Mouse (Mus musculus) lung, postnatal 0 days (tissue): ENCODE measurements at regions not wholly inside any gene's neighbourhood (a gene's known extent, or its start where the extent isn't known, plus 50 kb on each side); places are given as distances from the start of the nearest gene placed in this dataset.

ENCODE experiments used
- ATAC-seq: fragments of 200-750 bp; cut with Nextera tagmentation; 2 replicates; pipeline ENCODE4 v1.8.0; 2017; ENCODE audit warnings: moderate library complexity
- DNase-seq: peaks from one replicate; pipeline ENCODE4 v3.0.0-alpha.2; 2016; ENCODE audit warnings: low spot score
- H3K27ac ChIP-seq: fragments of 300-500 bp; sonication (generic); 2 replicates; pipeline ENCODE4 v1.5.1; 2014; ENCODE audit warnings: antibody characterized with exemption, mild to moderate bottlenecking, low read length, mixed read lengths
- H3K27me3 ChIP-seq: fragments of 300-500 bp; sonication (generic); replicated peaks from 2 replicates; pipeline ENCODE4 v1.6.1; 2014; ENCODE audit warnings: low read length, mixed read lengths; ENCODE audit not compliant: insufficient read depth
- H3K36me3 ChIP-seq: fragments of 300-500 bp; sonication (generic); 2 replicates; pipeline ENCODE4 v1.6.1; 2014; ENCODE audit warnings: low read length, mixed read lengths; ENCODE audit not compliant: insufficient read depth
- H3K4me1 ChIP-seq: fragments of 300-500 bp; sonication (generic); 2 replicates; pipeline ENCODE4 v1.6.1; 2014; ENCODE audit warnings: antibody characterized with exemption, low read depth, low read length, mixed read lengths; ENCODE audit not compliant: insufficient read depth
- H3K4me2 ChIP-seq: fragments of 300-500 bp; sonication (generic); replicated peaks from 2 replicates; pipeline ENCODE4 v1.6.1; 2014; ENCODE audit warnings: low read depth, mild to moderate bottlenecking, low read length, moderate library complexity, mixed read lengths
- H3K4me3 ChIP-seq: fragments of 300-500 bp; sonication (generic); 2 replicates; pipeline ENCODE4 v1.5.1; 2014; ENCODE audit warnings: low read depth, low read length
- H3K9ac ChIP-seq: fragments of 300-500 bp; sonication (generic); replicated peaks from 2 replicates; pipeline ENCODE4 v1.6.1; 2014; ENCODE audit warnings: low read depth, mild to moderate bottlenecking
- H3K9me3 ChIP-seq: fragments of 300-500 bp; sonication (generic); 2 replicates; pipeline ENCODE4 v1.6.1; 2016; ENCODE audit warnings: low read length, mixed read lengths
- CTCF ChIP-seq: IDR thresholded peaks from 2 replicates; pipeline ENCODE4 v1.5.1; 2016; ENCODE audit warnings: antibody characterized with exemption, mild to moderate bottlenecking
- EP300 ChIP-seq: IDR thresholded peaks from 2 replicates; pipeline ENCODE4 v1.6.1; 2016; ENCODE audit warnings: antibody characterized with exemption, mild to moderate bottlenecking, control low read depth
- WGBS: fragments of 180-500 bp; shearing (Covaris S2); extraction: QIAGEN DNeasy Blood & Tissue Kit; methylation state at CpG from one replicate; pipeline ENCODE4 v1.1.7; 2014; 5-methylcytosine and 5-hydroxymethylcytosine counted together

DNA sequence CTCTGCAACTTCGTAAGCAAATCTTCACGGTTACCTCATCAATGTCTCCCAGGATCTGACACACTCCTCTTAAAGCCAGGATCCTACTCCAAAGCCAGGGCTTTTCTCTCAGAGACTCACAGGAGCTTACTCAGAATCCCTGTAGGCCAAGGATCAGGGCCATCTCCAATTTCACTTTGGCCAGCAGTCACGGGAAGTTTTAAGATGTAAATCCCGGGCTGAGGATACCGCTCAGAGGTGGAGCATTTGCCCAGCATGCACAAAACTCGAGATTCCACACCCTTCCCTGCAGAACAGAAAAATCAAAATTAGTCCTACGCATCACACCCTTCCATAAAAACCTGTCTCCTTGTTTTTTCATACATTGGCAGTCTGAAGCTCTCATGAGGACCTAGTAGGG lies 112.1 kb upstream of the Slc24a5 start:
- DNase-seq (no peak), ATAC-seq (no peak)
- no peaks in the 10 kb centered on the region for H3K36me3 ChIP-seq
- H3K27ac ChIP-seq, result no peak overlapping the region
- TF ChIP-seq CTCF (no peak), EP300 (no peak)
- H3K4me1 ChIP-seq, result no peaks in the 10 kb centered on the region
- 50% methylated on average over 7 of the region's 7 CpGs for WGBS
- H3K9me3 ChIP-seq, result no peaks in the 10 kb centered on the region
- H3K4me3 ChIP-seq, result no peak overlapping the region
- H3K27me3 ChIP-seq, result no peaks in the 10 kb centered on the region
- no peak overlapping the region for H3K4me2 ChIP-seq
- no peak overlapping the region for H3K9ac ChIP-seq

DNA sequence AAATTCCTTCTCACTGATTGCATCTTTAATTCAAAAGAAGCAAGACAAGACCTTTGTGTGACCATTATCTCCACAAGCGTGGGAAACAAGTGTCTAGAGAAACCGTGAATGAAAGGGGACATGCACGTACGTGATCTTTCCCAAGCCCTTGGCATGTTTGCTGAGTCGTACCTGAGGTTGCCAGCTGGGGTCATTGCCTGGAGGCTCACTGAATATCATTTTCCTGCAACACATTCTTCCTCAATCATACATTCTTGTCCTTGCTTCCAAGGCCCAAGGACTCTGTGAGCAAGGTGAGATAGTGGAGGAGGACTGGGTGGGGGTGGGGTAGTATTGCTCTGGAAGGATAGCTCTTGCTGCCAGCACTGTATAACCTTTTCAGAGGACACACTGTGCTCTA lies 108.5 kb upstream of the Slc24a5 start:
- ATAC-seq, result no peak

DNA sequence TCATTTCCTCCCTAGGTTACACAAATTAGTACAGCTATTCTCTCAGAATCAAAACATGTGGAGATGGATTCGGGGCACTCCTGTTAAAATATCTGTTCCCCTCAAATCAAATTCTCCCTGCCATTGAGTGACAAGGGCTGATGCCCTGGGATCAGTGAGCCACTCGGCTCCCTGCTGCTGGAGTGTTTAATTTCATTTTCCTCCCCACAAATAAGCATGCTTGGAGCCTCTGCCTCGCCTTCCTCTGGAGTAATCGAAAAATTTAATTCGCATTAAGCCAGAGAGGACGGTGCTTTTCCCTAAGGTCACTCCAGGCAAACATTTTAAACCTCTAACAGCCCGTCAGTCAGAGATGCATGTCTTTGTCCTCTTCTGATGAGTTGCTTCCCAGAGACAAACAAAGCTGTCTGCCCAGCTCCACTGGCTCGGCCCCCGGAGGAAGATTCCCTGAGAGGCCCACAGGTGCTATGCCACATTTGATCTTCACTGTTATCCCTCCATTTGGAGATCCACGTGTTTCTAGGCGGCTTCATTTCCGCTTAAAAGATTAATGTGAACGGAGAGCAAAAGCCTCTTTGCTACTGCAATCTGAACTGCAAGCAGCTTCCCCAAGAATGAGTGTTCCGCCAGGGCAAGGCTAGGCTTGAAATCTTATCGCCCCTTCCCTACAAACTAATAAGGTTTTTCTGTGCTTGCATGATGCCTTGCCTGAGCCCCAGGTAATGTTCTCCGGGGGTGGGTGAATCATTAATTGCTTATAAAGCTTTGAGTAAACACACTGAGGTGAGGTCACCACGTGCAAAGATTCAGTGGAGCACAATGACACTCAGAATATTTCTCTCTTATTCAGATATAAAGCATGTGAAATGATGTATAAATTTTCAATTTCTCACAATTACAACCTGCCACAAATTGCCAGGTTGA lies 95.8 kb upstream of the Slc24a5 start:
- TF ChIP-seq CTCF, result no peak
- TF ChIP-seq EP300, result no peak
- Histone ChIP-seq H3K9ac (no peak overlapping the region), H3K4me1 (no peaks in the 10 kb centered on the region), H3K4me3 (no peak overlapping the region), H3K27ac (no peak overlapping the region), H3K27me3 (no peaks in the 10 kb centered on the region), H3K36me3 (no peaks in the 10 kb centered on the region), H3K9me3 (no peaks in the 10 kb centered on the region), H3K4me2 (no peak overlapping the region)
- WGBS, result 32% methylated on average over 17 of the region's 17 CpGs
- ATAC-seq, result no peak
- no peak for DNase-seq

More for the DNA sequence above, 108.5 kb upstream of the Slc24a5 start:
- TF ChIP-seq EP300, result no peak
- no peak for TF ChIP-seq CTCF
- H3K4me2 ChIP-seq, result no peak overlapping the region
- no peak overlapping the region for H3K27ac ChIP-seq
- no peak overlapping the region for H3K4me3 ChIP-seq
- WGBS, result 52% methylated on average over 5 of the region's 5 CpGs
- H3K9ac ChIP-seq, result no peak overlapping the region
- no peaks in the 10 kb centered on the region for H3K9me3 ChIP-seq
- no peaks in the 10 kb centered on the region for H3K36me3 ChIP-seq
- no peaks in the 10 kb centered on the region for H3K27me3 ChIP-seq
- H3K4me1 ChIP-seq, result no peaks in the 10 kb centered on the region
- DNase-seq, result no peak

DNA sequence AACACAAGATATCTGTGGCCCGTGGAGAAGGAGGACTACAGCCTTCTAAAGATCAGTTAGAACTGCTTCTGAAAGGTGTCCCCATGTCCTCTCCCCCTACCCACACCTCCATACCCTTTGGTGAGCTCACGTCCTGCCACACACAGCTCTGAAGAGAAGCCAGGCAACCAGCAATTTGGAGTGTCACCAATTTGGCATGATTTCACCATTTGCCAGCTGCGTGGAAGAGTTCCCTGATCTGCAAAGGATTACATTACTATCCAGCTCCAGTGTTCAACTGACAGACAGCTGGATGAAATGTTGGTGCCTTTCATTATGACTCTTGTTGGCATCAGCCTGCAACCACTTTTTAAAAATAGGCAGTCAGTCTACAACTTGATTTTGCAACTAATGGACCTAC lies 92.8 kb upstream of the Slc24a5 start:
- WGBS, result 53% methylated on average over 3 of the region's 3 CpGs
- Histone ChIP-seq H3K4me3 (no peak overlapping the region), H3K9me3 (no peaks in the 10 kb centered on the region), H3K4me1 (no peaks in the 10 kb centered on the region), H3K27me3 (no peaks in the 10 kb centered on the region), H3K36me3 (no peaks in the 10 kb centered on the region), H3K4me2 (no peak overlapping the region), H3K9ac (no peak overlapping the region), H3K27ac (no peak overlapping the region)
- TF ChIP-seq EP300 (no peak), CTCF (no peak)
- ATAC-seq, result no peak
- no peak for DNase-seq

DNA sequence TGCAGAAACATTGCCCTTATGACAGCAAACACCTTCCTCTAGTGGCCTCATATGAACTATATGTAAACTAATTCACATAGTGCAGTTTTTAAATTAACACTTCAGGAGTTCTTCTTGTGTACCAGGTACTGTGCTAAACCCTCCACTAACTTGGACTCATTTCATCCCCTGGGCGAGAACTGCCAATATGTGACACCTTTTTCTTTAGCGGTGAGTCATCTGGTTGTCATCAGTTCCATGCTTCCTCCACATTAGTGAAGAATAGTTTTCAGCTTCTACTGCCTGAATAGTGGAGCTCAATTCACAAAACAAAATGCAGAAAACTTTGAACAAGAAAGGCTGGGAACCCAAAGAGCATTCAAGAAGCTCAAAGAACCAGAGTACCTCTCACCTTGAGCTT lies 76.9 kb upstream of the Slc24a5 start:
- ATAC-seq, result no peak

DNA sequence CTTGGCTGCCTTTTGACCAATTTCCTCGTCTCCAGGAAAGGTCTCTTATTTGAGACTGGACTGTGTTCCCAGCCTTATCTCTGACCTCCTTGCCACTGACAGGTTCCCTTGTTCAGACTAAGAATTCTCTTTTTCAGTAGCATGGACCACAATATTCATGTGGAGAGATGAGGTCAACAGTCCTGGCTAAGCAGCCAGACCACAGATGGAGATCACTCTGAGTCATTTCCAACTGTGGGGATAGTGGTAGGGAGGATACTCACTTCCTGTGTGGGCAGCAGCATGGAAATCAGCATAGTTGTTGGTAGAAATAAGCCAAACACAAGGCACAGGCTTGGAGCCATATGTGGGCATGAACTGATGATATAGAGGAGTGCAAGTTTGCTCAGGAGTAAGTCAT lies 52.9 kb upstream of the Slc24a5 start:
- DNase-seq, result no peak
- H3K4me2 ChIP-seq, result no peak overlapping the region
- H3K9me3 ChIP-seq, result no peaks in the 10 kb centered on the region
- no peak overlapping the region for H3K4me3 ChIP-seq
- no peaks in the 10 kb centered on the region for H3K36me3 ChIP-seq
- WGBS, result 64% methylated on average over 1 of the region's 1 CpGs
- no peaks in the 10 kb centered on the region for H3K27me3 ChIP-seq
- no peak overlapping the region for H3K27ac ChIP-seq
- no peak overlapping the region for H3K9ac ChIP-seq
- TF ChIP-seq EP300, result no peak
- no peak for TF ChIP-seq CTCF
- ATAC-seq, result 0 out of 2 replicates have a peak, but pooled peaks have one; percentile 5
- no peaks in the 10 kb centered on the region for H3K4me1 ChIP-seq

More for the DNA sequence above, 76.9 kb upstream of the Slc24a5 start:
- H3K4me2 ChIP-seq, result no peak overlapping the region
- H3K4me3 ChIP-seq, result no peak overlapping the region
- H3K27ac ChIP-seq, result no peak overlapping the region
- no peaks in the 10 kb centered on the region for H3K9me3 ChIP-seq
- no peak overlapping the region for H3K9ac ChIP-seq
- no peak for DNase-seq
- no peaks in the 10 kb centered on the region for H3K36me3 ChIP-seq
- TF ChIP-seq EP300, result no peak
- no peak for TF ChIP-seq CTCF
- H3K4me1 ChIP-seq, result no peaks in the 10 kb centered on the region
- 82% methylated on average over 2 of the region's 2 CpGs for WGBS
- H3K27me3 ChIP-seq, result no peaks in the 10 kb centered on the region
